Mouse (Mus musculus) embryonic fibroblast, embryonic 13.5 days (primary cell): ENCODE results near the gene Rims3.

ENCODE experiments used
- CTCF ChIP-seq: IDR thresholded peaks from 2 replicates; pipeline ENCODE4 v1.5.1; 2011; ENCODE audit warnings: mild to moderate bottlenecking, control low read depth, low read length, moderate library complexity, borderline replicate concordance; ENCODE audit not compliant: insufficient read depth
- POLR2A ChIP-seq: IDR thresholded peaks from 2 replicates; pipeline ENCODE4 v1.6.1; 2011; ENCODE audit warnings: low read depth, mild to moderate bottlenecking, control low read depth, low read length, moderate library complexity

DNA sequence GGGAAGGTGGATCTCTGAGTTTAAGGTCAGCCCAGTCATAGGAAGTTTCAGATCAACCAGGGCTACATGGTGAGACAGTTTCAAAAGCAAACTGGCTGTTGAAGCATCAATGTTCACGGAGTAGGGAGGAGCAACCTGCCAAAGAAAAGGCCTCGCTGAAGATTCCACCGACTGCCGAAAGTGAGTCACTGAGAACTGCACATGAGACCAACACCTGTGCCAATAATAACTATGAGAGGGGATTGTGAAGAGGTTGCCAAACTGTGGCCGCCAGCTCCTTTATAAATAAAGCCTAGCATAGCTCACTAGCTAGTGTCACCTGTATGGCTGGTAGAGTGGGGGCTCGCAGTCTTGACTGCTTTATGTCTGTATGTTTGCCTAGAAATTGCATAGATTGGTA is 56.5 kb downstream of the Rims3 start:
- TF ChIP-seq CTCF (no peak), POLR2A (no peak)
